Comparison of ENCODE assay signal across 25 mouse cellular contexts in the genomic region with DNA sequence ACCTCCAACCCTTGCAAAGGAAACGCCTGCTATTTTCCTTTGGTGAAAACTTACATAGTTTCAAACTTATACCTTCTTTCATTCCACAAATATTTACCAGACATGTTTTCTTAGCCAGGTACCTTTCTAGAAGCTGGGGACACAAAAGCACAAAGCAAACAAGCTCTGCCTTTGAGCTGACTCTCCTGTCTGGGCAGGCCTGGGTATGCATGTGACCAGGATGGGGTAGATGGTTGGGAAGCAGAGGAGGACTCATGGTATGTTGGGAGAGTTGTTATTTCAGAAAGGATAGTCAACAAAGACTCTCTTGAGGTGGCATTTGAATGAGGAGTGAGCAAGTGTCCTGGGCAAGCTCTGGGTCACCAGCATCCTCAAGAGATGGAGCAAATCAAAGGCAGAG.
"Had no signal": no experiment of that assay in that cellular context is flagged by ENCODE, and none has a peak within 500 bp of the region (broad histone marks: within the 10 kb centered on the region; RNA-seq: fewer than 3 reads in every experiment).

No protein-coding gene starts in this region.

- DNase-seq: gastrocnemius, adult 2 months; gastrocnemius, postnatal 10 days; gastrocnemius, postnatal 25 days; heart, adult 2 months; heart, postnatal 14 days; heart, postnatal 4 days; kidney, adult 18-20 months; kidney, adult 8-10 months; kidney, postnatal 10 days; kidney, postnatal 25 days; kidney, postnatal 4 days had no signal

- H3K4me3 ChIP-seq: gastrocnemius, adult 2 months; heart, adult 2 months; heart, embryonic 13.5 days; heart, embryonic 15.5 days; hindbrain, embryonic 10.5 days; hindbrain, embryonic 12.5 days; intestine, embryonic 15.5 days; layer of hippocampus, adult 2 months; left cerebral cortex, adult 2 months; limb, embryonic 10.5 days; limb, embryonic 12.5 days had no signal

- H3K4me2 ChIP-seq: heart, embryonic 11.5 days; heart, embryonic 13.5 days; heart, embryonic 15.5 days; hindbrain, embryonic 12.5 days; hindbrain, embryonic 14.5 days; intestine, embryonic 15.5 days; limb, embryonic 12.5 days had no signal

- H3K9ac ChIP-seq: heart, embryonic 13.5 days; heart, embryonic 15.5 days; hindbrain, embryonic 12.5 days; hindbrain, embryonic 14.5 days; intestine, embryonic 15.5 days; limb, embryonic 12.5 days had no signal

- ATAC-seq: hindbrain, embryonic 16.5 days; inflammation-experienced regulatory T-cells, adult 6 months; intestine, embryonic 15.5 days; intestine, postnatal 0 days had no signal

- H3K9me3 ChIP-seq: heart, embryonic 13.5 days; heart, embryonic 15.5 days; hindbrain, embryonic 10.5 days; hindbrain, embryonic 12.5 days; intestine, embryonic 15.5 days; limb, embryonic 10.5 days; limb, embryonic 12.5 days had no signal

- H3K4me1 ChIP-seq: heart, embryonic 15.5 days; hindbrain, embryonic 12.5 days; intestine, embryonic 15.5 days; limb, embryonic 12.5 days had no signal

- H3K27ac ChIP-seq: gastrocnemius, adult 2 months; heart, adult 2 months; heart, embryonic 13.5 days; heart, embryonic 15.5 days; hindbrain, embryonic 10.5 days; hindbrain, embryonic 12.5 days; hindbrain, embryonic 14.5 days; intestine, embryonic 15.5 days; layer of hippocampus, adult 2 months; left cerebral cortex, adult 2 months; limb, embryonic 10.5 days; limb, embryonic 12.5 days had no signal

- H3K36me3 ChIP-seq: heart, embryonic 13.5 days; heart, embryonic 15.5 days; hindbrain, embryonic 10.5 days; hindbrain, embryonic 12.5 days; intestine, embryonic 15.5 days; limb, embryonic 10.5 days; limb, embryonic 12.5 days had no signal

- H3K27me3 ChIP-seq: heart, embryonic 13.5 days; heart, embryonic 15.5 days; hindbrain, embryonic 12.5 days; intestine, embryonic 15.5 days; limb, embryonic 12.5 days had no signal
